17 mouse cellular contexts compared by ENCODE assay signal in the genomic region with DNA sequence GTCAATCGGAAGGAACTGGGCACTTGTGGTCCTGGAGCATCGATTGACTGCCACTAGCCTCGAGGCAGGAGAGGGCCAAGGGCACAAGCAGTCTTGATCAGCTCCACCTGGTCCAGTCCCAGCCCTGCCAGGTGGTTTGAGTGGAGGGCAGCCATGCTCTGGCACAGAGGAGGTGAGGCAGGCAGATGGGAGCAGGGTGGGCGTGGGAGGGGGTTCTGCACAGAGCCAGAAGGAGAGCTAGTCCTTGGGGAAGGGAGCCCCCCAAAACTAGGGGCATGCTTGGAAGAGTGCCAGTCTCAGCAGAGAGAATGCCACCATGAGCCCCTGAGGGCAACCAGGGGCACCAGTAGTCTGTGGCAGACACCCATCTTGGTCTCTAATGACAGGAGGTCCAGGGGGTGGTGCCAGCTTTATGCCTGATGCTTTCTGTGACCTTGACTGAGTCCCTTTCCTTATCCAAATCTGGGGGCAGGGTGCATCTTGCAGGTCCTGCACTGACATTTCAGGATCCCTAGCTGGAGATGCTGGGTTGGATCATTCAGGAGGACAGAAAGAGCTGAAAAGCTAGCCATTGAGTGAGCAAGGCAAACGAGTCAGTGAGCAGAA. TPM values are rescaled to one million over a fixed set of nuclear protein-coding genes. Genes with fewer than 3 reads are reported as not detected.
DNase-seq lines count a peak whose midpoint lies in the region; ATAC-seq lines count a peak whose summit lies in the region.
"Had no signal": no experiment of that assay in that cellular context is flagged by ENCODE, and none has a peak within 500 bp of the region (broad histone marks: within the 10 kb centered on the region; RNA-seq: fewer than 3 reads in every experiment).

No protein-coding gene starts in this region.

- ATAC-seq in cerebellum, adult (ENCODE audit: insufficient number of reproducible peaks, low FRiP score, low TSS enrichment) = 0 out of 2 replicates have a peak, but pooled peaks have one; percentile 22
- ATAC-seq: CD4-positive, CD25-positive, alpha-beta regulatory T cell, adult 4 months; forebrain, embryonic 16.5 days; intestine, embryonic 16.5 days had no signal

- DNase-seq in cerebellum, postnatal 4 days (ENCODE audit: low spot score in 2 of 2) = no peak
- DNase-seq in cerebellum, adult 11-12 months = peak; percentile 75
- peak; percentile 71 for DNase-seq in cerebellum, adult 9-10 months
- DNase-seq in cerebellum, postnatal 25 days = peak; percentile 67 to 69
- DNase-seq in gastrocnemius, adult 8-10 months (ENCODE audit: low spot score in 2 of 2) = no peak
- no peak for DNase-seq in kidney, adult 8-10 months
- DNase-seq in right cerebral cortex, postnatal 25 days = no peak
- DNase-seq: adrenal gland, postnatal 10 days; B cell, adult 2 months; gastrocnemius, postnatal 14 days; heart, adult 2 months; heart, postnatal 36 days had no signal

RNA-seq across cellular contexts. Expression of a gene that starts 2.3 kb away (rescaled TPM):
- 10 to 100 TPM; 10.7 to 14.4 (median 11.3) TPM for total RNA-seq in gastrocnemius, adult 8-10 months (2022)
- total RNA-seq: G1E had no signal

RNA-seq across cellular contexts. Expression of a gene that starts 21.8 kb away (rescaled TPM):
- 10 to 100 TPM; 19.5 to 43.0 (median 27.5) TPM for total RNA-seq in gastrocnemius, adult 8-10 months (2022)
- total RNA-seq: G1E had no signal

RNA-seq across cellular contexts. Expression of a gene that starts 46.4 kb away (rescaled TPM):
- 10 to 100 TPM in 3 of 4 experiments, 1 to 10 TPM in 1; 9.3 to 13.2 (median 12.2) TPM for total RNA-seq in gastrocnemius, adult 8-10 months (2022)

Comparison
In these comparisons a context has a peak if more than half of its experiments do, and no peak if none do; other contexts are left out.
1. DNase-seq: peak in cerebellum, adult 11-12 months (single experiment), cerebellum, adult 9-10 months (single experiment) and cerebellum, postnatal 25 days (2 of 2); none in cerebellum, postnatal 4 days (0 of 2), gastrocnemius, adult 8-10 months (0 of 2), kidney, adult 8-10 months (0 of 2) and right cerebral cortex, postnatal 25 days (single experiment).